Mouse (Mus musculus) ES-Bruce4 (cell line): Measurements from ENCODE around the gene Cdh12. TPM values are rescaled to one million over a fixed set of nuclear protein-coding genes. Genes with fewer than 3 reads are reported as not detected.

ENCODE experiments used
- H3K27ac ChIP-seq: 2 replicates; pipeline ENCODE4 v1.5.1; 2012; ENCODE audit warnings: low read length, inconsistent platforms; ENCODE audit not compliant: insufficient read depth
- H3K27me3 ChIP-seq: 2 replicates; pipeline ENCODE4 v1.6.1; 2012; ENCODE audit warnings: mild to moderate bottlenecking, low read length, inconsistent platforms; ENCODE audit not compliant: control insufficient read depth, poor library complexity, insufficient read depth, severe bottlenecking
- H3K36me3 ChIP-seq: 2 replicates; pipeline ENCODE4 v1.6.1; 2012; ENCODE audit warnings: inconsistent platforms, mild to moderate bottlenecking, low read length, moderate library complexity; ENCODE audit not compliant: control insufficient read depth, poor library complexity, insufficient read depth, severe bottlenecking
- H3K4me1 ChIP-seq: one replicate; pipeline ENCODE4 v1.8.1; 2011; ENCODE audit warnings: low read length; ENCODE audit not compliant: control insufficient read depth, insufficient read depth
- H3K4me3 ChIP-seq: 2 replicates; pipeline ENCODE4 v1.5.1; 2011; ENCODE audit warnings: low read depth, mild to moderate bottlenecking, low read length
- H3K9ac ChIP-seq: 2 replicates; pipeline ENCODE4 v1.6.1; 2012; ENCODE audit warnings: low read depth, mild to moderate bottlenecking, inconsistent platforms; ENCODE audit not compliant: poor library complexity, severe bottlenecking
- H3K9me3 ChIP-seq: replicated peaks from 2 replicates; pipeline ENCODE4 v1.6.1; 2012; ENCODE audit warnings: mild to moderate bottlenecking, low read length, inconsistent platforms; ENCODE audit not compliant: control insufficient read depth, poor library complexity, insufficient read depth, severe bottlenecking
- CTCF ChIP-seq: IDR thresholded peaks from one replicate; pipeline ENCODE4 v1.8.1; 2011; ENCODE audit warnings: low read depth, low read length
- EP300 ChIP-seq: IDR thresholded peaks from 2 replicates; pipeline ENCODE4 v1.6.1; 2011; ENCODE audit warnings: low read depth, low read length; ENCODE audit not compliant: insufficient read depth
- POLR2A ChIP-seq: IDR thresholded peaks from one replicate; pipeline ENCODE4 v1.8.1; 2011; ENCODE audit warnings: low read length; ENCODE audit not compliant: insufficient read depth
- polyA plus RNA-seq: library from polyadenylated mRNA; stranded (reverse); fragments of >200 nt; gene quantifications from 2 replicates; pipeline ENCODE4 v1.2.4, GENCODE M21; 2011; ENCODE audit warnings: low read depth; ENCODE audit not compliant: missing spikeins, insufficient read depth, insufficient read length

Cdh12 gene
- polyA plus RNA-seq, 1 experiment = not detected

GRCm38 (mm10) chr15:20967463-20967862 lies 518.4 kb downstream of the Cdh12 start:
- Histone ChIP-seq H3K4me1 (no peaks in the 10 kb centered on the region), H3K36me3 (no peaks in the 10 kb centered on the region), H3K4me3 (no peak overlapping the region), H3K9ac (no peak overlapping the region), H3K27ac (no peak overlapping the region), H3K9me3 (no peaks in the 10 kb centered on the region), H3K27me3 (no peaks in the 10 kb centered on the region)
- no peak for TF ChIP-seq EP300
- no peak for TF ChIP-seq CTCF
- no peak for TF ChIP-seq POLR2A

GRCm38 (mm10) chr15:20971041-20971440 lies 522.0 kb downstream of the Cdh12 start:
- Histone ChIP-seq H3K27me3 (no peaks in the 10 kb centered on the region), H3K27ac (no peak overlapping the region), H3K9me3 (peaks cover 3% of the 10 kb centered on the region; the same call in 1 of the 2 replicates), H3K36me3 (no peaks in the 10 kb centered on the region), H3K4me3 (no peak overlapping the region), H3K9ac (no peak overlapping the region), H3K4me1 (no peaks in the 10 kb centered on the region)
- TF ChIP-seq EP300 (no peak), POLR2A (no peak), CTCF (no peak)

- no peaks in the 10 kb centered on the region for H3K4me1 ChIP-seq
- TF ChIP-seq POLR2A = no peak
- TF ChIP-seq EP300 = no peak
- no peak for TF ChIP-seq CTCF
- no peak overlapping the region for H3K9ac ChIP-seq
- no peaks in the 10 kb centered on the region for H3K36me3 ChIP-seq
- no peaks in the 10 kb centered on the region for H3K9me3 ChIP-seq
- no peak overlapping the region for H3K27ac ChIP-seq
- no peak overlapping the region for H3K4me3 ChIP-seq
- H3K27me3 ChIP-seq = no peaks in the 10 kb centered on the region
Measured at GRCm38 (mm10) chr15:21000541-21000940, 551.5 kb downstream of the Cdh12 start.

- H3K27ac ChIP-seq = no peak overlapping the region
- no peaks in the 10 kb centered on the region for H3K9me3 ChIP-seq
- no peaks in the 10 kb centered on the region for H3K27me3 ChIP-seq
- no peaks in the 10 kb centered on the region for H3K4me1 ChIP-seq
- TF ChIP-seq CTCF (no peak), EP300 (no peak), POLR2A (no peak)
- no peak overlapping the region for H3K4me3 ChIP-seq
- H3K36me3 ChIP-seq = no peaks in the 10 kb centered on the region
- no peak overlapping the region for H3K9ac ChIP-seq
Measured at GRCm38 (mm10) chr15:21007931-21008330, 558.9 kb downstream of the Cdh12 start.

GRCm38 (mm10) chr15:21008487-21008886 lies 559.4 kb downstream of the Cdh12 start:
- Histone ChIP-seq H3K4me1 (no peaks in the 10 kb centered on the region), H3K9ac (no peak overlapping the region), H3K27ac (no peak overlapping the region), H3K4me3 (no peak overlapping the region), H3K36me3 (no peaks in the 10 kb centered on the region), H3K9me3 (no peaks in the 10 kb centered on the region), H3K27me3 (no peaks in the 10 kb centered on the region)
- no peak for TF ChIP-seq POLR2A
- no peak for TF ChIP-seq EP300
- TF ChIP-seq CTCF = no peak

GRCm38 (mm10) chr15:21008969-21009368 lies 559.9 kb downstream of the Cdh12 start:
- TF ChIP-seq CTCF (no peak), EP300 (no peak), POLR2A (no peak)
- Histone ChIP-seq H3K27ac (no peak overlapping the region), H3K27me3 (no peaks in the 10 kb centered on the region), H3K9ac (no peak overlapping the region), H3K36me3 (no peaks in the 10 kb centered on the region), H3K9me3 (no peaks in the 10 kb centered on the region), H3K4me1 (no peaks in the 10 kb centered on the region), H3K4me3 (no peak overlapping the region)
